Mouse (Mus musculus) spleen, adult 2 months (tissue): Measurements from ENCODE around the gene Fzd7.

ENCODE experiments used
- CTCF ChIP-seq: fragments of 200-500 bp; IDR thresholded peaks from 2 replicates; pipeline ENCODE4 v1.5.1; 2011; ENCODE audit warnings: mild to moderate bottlenecking, inconsistent platforms; ENCODE audit not compliant: insufficient read depth, insufficient read length, insufficient replicate concordance; ENCODE audit errors: extremely low read depth
- POLR2A ChIP-seq: fragments of 200-500 bp; IDR thresholded peaks from 2 replicates; pipeline ENCODE4 v1.6.1; 2011; ENCODE audit warnings: low read depth, low read length, inconsistent platforms

DNA sequence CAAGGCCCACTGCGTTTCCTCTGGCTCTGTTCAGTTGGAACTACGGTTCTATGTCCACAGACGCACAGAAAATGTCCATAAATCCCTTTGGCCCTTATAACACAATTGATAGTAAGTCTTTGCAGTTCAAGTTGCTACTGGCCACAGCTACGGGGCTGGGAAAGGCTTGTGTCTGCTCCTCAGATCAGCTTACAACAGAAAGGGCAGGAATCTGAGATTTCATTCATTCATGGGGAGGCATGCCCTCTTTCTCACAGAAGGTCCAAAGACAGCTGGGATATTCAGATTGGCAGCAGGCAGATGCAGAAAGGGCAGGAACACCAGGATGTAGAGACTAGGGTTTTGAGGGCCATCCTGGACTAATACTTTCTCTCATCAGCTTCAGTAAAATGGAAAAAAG lies 43.9 kb upstream of the Fzd7 start:
- no peak for TF ChIP-seq CTCF
- no peak for TF ChIP-seq POLR2A
